Mouse (Mus musculus) cerebellum, adult (tissue): Measurements from ENCODE around the gene 4930558C23Rik.
"Not testable (repeated sequence)": the region's sequence is repeated elsewhere in the genome, so short reads cannot be mapped to it uniquely, and the experiment has no call there.

Source experiments
- ATAC-seq: cut with Nextera tagmentation; 2 replicates; pipeline ENCODE4 v1.9.2; 2017; ENCODE audit warnings: mild to moderate bottlenecking, moderate library complexity, mixed read lengths; ENCODE audit not compliant: insufficient number of reproducible peaks, low FRiP score, low TSS enrichment

4930558C23Rik gene

GRCm38 (mm10) chr3:95402741-95403140, at the start of gene 4930558C23Rik:
Gene 4930558C23Rik, minus strand, starts transcription at chr3:95402841.
- no peak for ATAC-seq

GRCm38 (mm10) chr3:95450915-95451314, 48.3 kb upstream of the 4930558C23Rik start:
- no peak for ATAC-seq

GRCm38 (mm10) chr3:95450408-95450807, 47.8 kb upstream of the 4930558C23Rik start:
- ATAC-seq = no peak; the same call in 1 of the 2 replicates

- no peak for ATAC-seq
Observed at GRCm38 (mm10) chr3:95445311-95445710, 42.7 kb upstream of the 4930558C23Rik start.

GRCm38 (mm10) chr3:95442406-95443117, 39.9 kb upstream of the 4930558C23Rik start:
- ATAC-seq = no peak

- ATAC-seq = no peak
Observed at GRCm38 (mm10) chr3:95439670-95440069, 37.0 kb upstream of the 4930558C23Rik start.

GRCm38 (mm10) chr3:95438636-95439035, 36.0 kb upstream of the 4930558C23Rik start:
- not testable (repeated sequence) for ATAC-seq

- no peak for ATAC-seq
Observed at GRCm38 (mm10) chr3:95435561-95435960, 32.9 kb upstream of the 4930558C23Rik start.

- ATAC-seq = no peak
Observed at GRCm38 (mm10) chr3:95434983-95435370, 32.3 kb upstream of the 4930558C23Rik start.

GRCm38 (mm10) chr3:95434136-95434982, 31.7 kb upstream of the 4930558C23Rik start, which contains the start of gene Arnt:
Gene Arnt, plus strand, starts transcription at chr3:95434388.
- ATAC-seq = peak; percentile 100

- ATAC-seq = no peak
Observed at GRCm38 (mm10) chr3:95433301-95433915, 30.8 kb upstream of the 4930558C23Rik start.

GRCm38 (mm10) chr3:95428423-95428822, 25.8 kb upstream of the 4930558C23Rik start:
- not testable (repeated sequence) for ATAC-seq

- ATAC-seq = not testable (repeated sequence)
Observed at GRCm38 (mm10) chr3:95427891-95428238, 25.2 kb upstream of the 4930558C23Rik start.

- ATAC-seq = peak; percentile 40; the same call in 1 of the 2 replicates
Observed at GRCm38 (mm10) chr3:95427117-95427890, 24.7 kb upstream of the 4930558C23Rik start.

- ATAC-seq = not testable (repeated sequence)
Observed at GRCm38 (mm10) chr3:95426476-95426875, 23.8 kb upstream of the 4930558C23Rik start.

- no peak for ATAC-seq
Observed at GRCm38 (mm10) chr3:95417866-95418265, 15.2 kb upstream of the 4930558C23Rik start.

- ATAC-seq = no peak
Observed at GRCm38 (mm10) chr3:95412268-95412667, 9.6 kb upstream of the 4930558C23Rik start.

- ATAC-seq = no peak
Observed at GRCm38 (mm10) chr3:95408852-95409251, 6.2 kb upstream of the 4930558C23Rik start.

- ATAC-seq = no peak
Observed at GRCm38 (mm10) chr3:95407728-95408127, 5.1 kb upstream of the 4930558C23Rik start.

GRCm38 (mm10) chr3:95394385-95394784, 8.3 kb downstream of the 4930558C23Rik start:
- ATAC-seq = no peak
